ENCODE assay signal across 27 mouse cellular contexts in the genomic region with DNA sequence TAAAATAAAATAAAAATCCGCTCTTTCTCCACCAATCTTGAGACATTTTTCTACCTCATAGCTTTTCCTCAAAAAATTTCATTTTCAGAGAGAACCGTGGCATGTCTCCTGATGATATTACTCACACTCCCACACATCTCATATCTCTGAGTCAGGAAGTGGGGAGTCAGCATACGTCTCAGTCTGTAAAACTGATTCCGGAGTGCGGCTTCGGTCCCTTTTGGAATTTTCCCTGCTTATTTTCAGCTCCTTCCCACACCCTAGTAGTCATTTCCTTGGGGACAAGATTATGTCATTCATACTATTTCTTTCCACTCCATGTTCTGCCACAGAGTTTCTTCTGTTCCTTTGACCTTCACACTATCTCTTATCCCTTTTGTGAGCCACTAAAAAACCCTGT. TPM values are rescaled to one million over a fixed set of nuclear protein-coding genes. Genes with fewer than 3 reads are reported as not detected.
A peak's percentile ranks its signal among the peaks of the same experiment; 100 is the strongest.
DNase-seq lines count a peak whose midpoint lies in the region; ATAC-seq and TF ChIP-seq lines count a peak whose summit lies in the region.
"Had no signal": no experiment of that assay in that cellular context is flagged by ENCODE, and none has a peak within 500 bp of the region (broad histone marks: within the 10 kb centered on the region; RNA-seq: fewer than 3 reads in every experiment).

No protein-coding gene starts in this region.

- H3K27ac ChIP-seq in gastrocnemius, adult 2 months, result no peak overlapping the region
- H3K27ac ChIP-seq: forebrain, embryonic 13.5 days; hindbrain, postnatal 0 days; layer of hippocampus, adult 2 months; limb, embryonic 12.5 days; midbrain, embryonic 12.5 days had no signal

- ATAC-seq in frontal cortex, adult (ENCODE audit: low TSS enrichment), result peak; percentile 99
- ATAC-seq: CD4-positive, CD25-positive, alpha-beta regulatory T cell, adult 4 months; forebrain, embryonic 13.5 days; hindbrain, postnatal 0 days; intestine, postnatal 0 days had no signal

- no peak for TF ChIP-seq CTCF in gastrocnemius, adult 2 months (IDR thresholded peaks at IDR 0.05)

- H3K4me3 ChIP-seq in gastrocnemius, adult 2 months, result no peak overlapping the region
- H3K4me3 ChIP-seq: forebrain, embryonic 13.5 days; layer of hippocampus, adult 2 months; limb, embryonic 12.5 days; midbrain, embryonic 12.5 days had no signal

- no peak for DNase-seq in frontal cortex, postnatal 14 days (ENCODE audit: low spot score in 2 of 2)
- DNase-seq in right cerebral cortex, adult 18-20 months, result peak; percentile 46
- no peak for DNase-seq in right cerebral cortex, postnatal 14 days
- DNase-seq in left cerebral cortex, postnatal 25 days (ENCODE audit: low spot score in 2 of 2), result peak; percentile 8 to 82
- DNase-seq in skeletal muscle tissue, adult 2 months (ENCODE audit: low read depth, low spot score), result peak; percentile 27
- no peak for DNase-seq in lung, postnatal 36 days
- no peak for DNase-seq in gastrocnemius, adult 2 months
- DNase-seq: adrenal gland, adult 2 months; cerebellum, adult 2 months; cerebellum, postnatal 36 days; embryo, embryonic 11 days; gastrocnemius, postnatal 36 days; kidney, postnatal 25 days; layer of hippocampus, postnatal 36 days; lung, adult 18-20 months; lung, postnatal 14 days; thymus, postnatal 14 days had no signal

- intact Hi-C loops in left cerebral cortex, postnatal 25 days (cut with DNase I), result no loop called here
- intact Hi-C loops in gastrocnemius, adult 2 months (cut with DNase I), result no loop called here

RNA-seq across cellular contexts. Expression of gene Gm28710, which starts 3.4 kb away (rescaled TPM):
- total RNA-seq in left cerebral cortex, postnatal 25 days (2021), result not detected
- total RNA-seq in gastrocnemius, adult 2 months (2021), result not detected
- total RNA-seq: adrenal gland, adult 2 months; gastrocnemius, postnatal 36 days; hindbrain, postnatal 0 days; layer of hippocampus, adult 2 months; layer of hippocampus, postnatal 36 days; megakaryocyte, adult 5-6 weeks; neutrophil, adult 5-6 weeks had no signal

Comparison
In these comparisons a context has a peak if more than half of its experiments do, and no peak if none do; other contexts are left out.
1. DNase-seq: peak in right cerebral cortex, adult 18-20 months (single experiment), left cerebral cortex, postnatal 25 days (2 of 2) and skeletal muscle tissue, adult 2 months (single experiment); none in frontal cortex, postnatal 14 days (0 of 2), right cerebral cortex, postnatal 14 days (single experiment), lung, postnatal 36 days (single experiment) and gastrocnemius, adult 2 months (single experiment).